Mouse (Mus musculus): Measurements from ENCODE around the gene Fah. TPM values are rescaled to one million over a fixed set of nuclear protein-coding genes. Genes with fewer than 3 reads are reported as not detected.

The Fah gene
- total RNA-seq, 1 experiment, result 10.3 TPM

DNA sequence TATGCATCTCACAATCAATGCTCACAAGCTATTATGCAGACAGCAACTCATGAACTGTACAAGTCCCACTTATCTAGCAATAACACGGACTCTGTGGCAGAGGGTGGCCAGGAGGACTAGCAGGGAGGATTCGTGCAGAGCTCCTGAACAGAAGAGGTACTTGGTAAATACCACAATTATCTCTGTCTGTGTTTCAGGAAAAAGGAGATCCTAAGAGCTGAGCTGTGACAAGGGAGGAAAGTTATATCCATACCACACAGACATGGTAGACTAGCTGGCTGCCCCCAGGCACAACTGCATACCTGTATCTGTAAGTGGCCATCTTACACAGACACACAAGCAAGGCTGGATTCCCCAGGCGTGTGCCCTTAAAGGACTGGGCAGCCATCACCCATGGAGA lies 5.2 kb downstream of the Fah start:
- no peak overlapping the region for H3K27ac ChIP-seq (ENCODE audit: insufficient read depth, low read depth, low read length, poor library complexity, severe bottlenecking)
- no peaks in the 10 kb centered on the region for H3K9me3 ChIP-seq (ENCODE audit: control insufficient read depth, insufficient read depth, low read depth, low read length)
- in situ Hi-C loops (cut with MboI; ENCODE audit: low sequenced_read_pairs in 2 of 2, unreplicated experiment in 2 of 2), result no loop called here
- no peak overlapping the region for H3K9ac ChIP-seq (ENCODE audit: insufficient read depth, low read depth, low read length, poor library complexity, severe bottlenecking)
- TF ChIP-seq ZC3H11A (IDR thresholded peaks at IDR 0.05; ENCODE audit: borderline replicate concordance, low read depth, low read length) (no peak), HCFC1 (IDR thresholded peaks at IDR 0.05; ENCODE audit: borderline replicate concordance, insufficient read depth, low read length) (no peak), ZNF384 (IDR thresholded peaks at IDR 0.05; ENCODE audit: low read depth, low read length) (no peak), MAFK (IDR thresholded peaks at IDR 0.05; ENCODE audit: insufficient read depth, low read depth, low read length) (no peak), CHD2 (IDR thresholded peaks at IDR 0.05; ENCODE audit: low read depth, low read length) (no peak)
- no peak for DNase-seq (ENCODE audit: low read depth, low spot score)
- H3K4me3 ChIP-seq (ENCODE audit: insufficient read depth in 1 of 2, low read depth in 1 of 2, low read length in 2 of 2, poor library complexity in 1 of 2, severe bottlenecking in 1 of 2), result no peak overlapping the region
- peaks cover 1% of the 10 kb centered on the region; the same call in 1 of the 2 replicates for H3K36me3 ChIP-seq (ENCODE audit: control insufficient read depth, insufficient read depth, low read length, poor library complexity, severe bottlenecking)
- H3K4me1 ChIP-seq (ENCODE audit: control insufficient read depth in 2 of 2, insufficient read depth in 2 of 2, low read length in 2 of 2, poor library complexity in 1 of 2), result peaks cover 0 to 2% of the 10 kb centered on the region in 2 experiments; a peak in 1 of 4 replicates

DNA sequence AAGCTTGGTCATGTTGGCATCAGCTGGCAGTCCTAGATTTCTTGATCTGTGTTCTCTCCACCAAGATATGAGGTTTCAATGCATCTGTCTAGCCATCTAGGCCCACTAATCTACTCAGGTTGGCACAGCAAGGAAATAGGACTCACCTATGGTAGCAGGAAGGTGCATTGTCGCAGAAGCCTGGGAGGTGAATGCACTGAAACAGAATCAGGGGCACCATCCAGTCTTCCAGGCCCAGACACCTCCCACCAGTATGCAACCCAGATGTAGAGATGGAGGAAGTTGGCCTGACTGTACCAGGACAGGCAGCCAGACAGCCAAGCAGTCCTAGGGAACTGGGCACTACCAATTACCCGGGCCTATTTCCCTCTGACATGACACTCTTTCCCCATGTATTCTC lies 5.9 kb downstream of the Fah start:
- Histone ChIP-seq H3K36me3 (ENCODE audit: control insufficient read depth, insufficient read depth, low read length, poor library complexity, severe bottlenecking) (peaks cover 1% of the 10 kb centered on the region; the same call in 1 of the 2 replicates), H3K9me3 (ENCODE audit: control insufficient read depth, insufficient read depth, low read depth, low read length) (no peaks in the 10 kb centered on the region), H3K9ac (ENCODE audit: insufficient read depth, low read depth, low read length, poor library complexity, severe bottlenecking) (no peak overlapping the region), H3K4me3 (ENCODE audit: insufficient read depth in 1 of 2, low read depth in 1 of 2, low read length in 2 of 2, poor library complexity in 1 of 2, severe bottlenecking in 1 of 2) (no peak overlapping the region), H3K27ac (ENCODE audit: insufficient read depth, low read depth, low read length, poor library complexity, severe bottlenecking) (no peak overlapping the region), H3K4me1 (ENCODE audit: control insufficient read depth in 2 of 2, insufficient read depth in 2 of 2, low read length in 2 of 2, poor library complexity in 1 of 2) (peaks cover 0 to 2% of the 10 kb centered on the region in 2 experiments; a peak in 1 of 4 replicates)
- TF ChIP-seq ZNF384 (IDR thresholded peaks at IDR 0.05; ENCODE audit: low read depth, low read length) (no peak), MAFK (IDR thresholded peaks at IDR 0.05; ENCODE audit: insufficient read depth, low read depth, low read length) (no peak), ZC3H11A (IDR thresholded peaks at IDR 0.05; ENCODE audit: borderline replicate concordance, low read depth, low read length) (no peak), HCFC1 (IDR thresholded peaks at IDR 0.05; ENCODE audit: borderline replicate concordance, insufficient read depth, low read length) (no peak), CHD2 (IDR thresholded peaks at IDR 0.05; ENCODE audit: low read depth, low read length) (no peak)
- no peak for DNase-seq (ENCODE audit: low read depth, low spot score)
- in situ Hi-C loops (cut with MboI; ENCODE audit: low sequenced_read_pairs in 2 of 2, unreplicated experiment in 2 of 2), result no loop called here

- H3K27ac ChIP-seq (ENCODE audit: insufficient read depth, low read depth, low read length, poor library complexity, severe bottlenecking), result no peak overlapping the region
Observed at GRCm38 (mm10) chr7:84596633-84597032, 9.9 kb downstream of the Fah start.

DNA sequence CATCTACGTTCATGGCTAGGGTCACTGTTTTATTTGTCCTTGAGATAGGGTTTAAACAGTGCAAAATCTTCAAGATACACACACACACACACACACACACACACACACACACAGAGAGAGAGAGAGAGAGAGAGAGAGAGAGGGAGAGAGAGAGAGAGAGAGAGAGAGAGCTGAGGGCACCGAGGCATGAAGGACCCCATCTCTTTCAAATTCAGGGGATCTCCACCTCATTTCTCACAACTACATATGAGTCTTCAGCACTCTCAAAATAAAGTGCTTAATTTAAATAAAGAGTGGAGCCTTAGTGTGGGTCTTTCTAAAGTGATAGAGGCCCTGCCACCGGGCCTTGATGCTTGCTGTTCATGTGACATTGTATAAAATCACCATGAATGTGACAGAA lies 10.5 kb downstream of the Fah start:
- no peak for DNase-seq (ENCODE audit: low read depth, low spot score)
- Histone ChIP-seq H3K9ac (ENCODE audit: insufficient read depth, low read depth, low read length, poor library complexity, severe bottlenecking) (no peak overlapping the region), H3K4me3 (ENCODE audit: insufficient read depth in 1 of 2, low read depth in 1 of 2, low read length in 2 of 2, poor library complexity in 1 of 2, severe bottlenecking in 1 of 2) (no peak overlapping the region), H3K36me3 (ENCODE audit: control insufficient read depth, insufficient read depth, low read length, poor library complexity, severe bottlenecking) (peaks cover 4% of the 10 kb centered on the region; the same call in 1 of the 2 replicates), H3K9me3 (ENCODE audit: control insufficient read depth, insufficient read depth, low read depth, low read length) (no peaks in the 10 kb centered on the region), H3K4me1 (ENCODE audit: control insufficient read depth in 2 of 2, insufficient read depth in 2 of 2, low read length in 2 of 2, poor library complexity in 1 of 2) (no peaks in the 10 kb centered on the region), H3K27ac (ENCODE audit: insufficient read depth, low read depth, low read length, poor library complexity, severe bottlenecking) (no peak overlapping the region)
- in situ Hi-C loops (cut with MboI; ENCODE audit: low sequenced_read_pairs in 2 of 2, unreplicated experiment in 2 of 2), result no loop called here
- TF ChIP-seq CHD2 (IDR thresholded peaks at IDR 0.05; ENCODE audit: low read depth, low read length) (no peak), ZNF384 (IDR thresholded peaks at IDR 0.05; ENCODE audit: low read depth, low read length) (no peak), ZC3H11A (IDR thresholded peaks at IDR 0.05; ENCODE audit: borderline replicate concordance, low read depth, low read length) (no peak), HCFC1 (IDR thresholded peaks at IDR 0.05; ENCODE audit: borderline replicate concordance, insufficient read depth, low read length) (no peak), MAFK (IDR thresholded peaks at IDR 0.05; ENCODE audit: insufficient read depth, low read depth, low read length) (no peak)

More at GRCm38 (mm10) chr7:84596633-84597032, 9.9 kb downstream of the Fah start:
- Histone ChIP-seq H3K4me3 (ENCODE audit: insufficient read depth in 1 of 2, low read depth in 1 of 2, low read length in 2 of 2, poor library complexity in 1 of 2, severe bottlenecking in 1 of 2) (no peak overlapping the region), H3K36me3 (ENCODE audit: control insufficient read depth, insufficient read depth, low read length, poor library complexity, severe bottlenecking) (peaks cover 4% of the 10 kb centered on the region; the same call in 1 of the 2 replicates), H3K4me1 (ENCODE audit: control insufficient read depth in 2 of 2, insufficient read depth in 2 of 2, low read length in 2 of 2, poor library complexity in 1 of 2) (no peaks in the 10 kb centered on the region), H3K9ac (ENCODE audit: insufficient read depth, low read depth, low read length, poor library complexity, severe bottlenecking) (no peak overlapping the region), H3K9me3 (ENCODE audit: control insufficient read depth, insufficient read depth, low read depth, low read length) (no peaks in the 10 kb centered on the region)
- no peak for TF ChIP-seq HCFC1 (IDR thresholded peaks at IDR 0.05; ENCODE audit: borderline replicate concordance, insufficient read depth, low read length)
- no peak for TF ChIP-seq ZNF384 (IDR thresholded peaks at IDR 0.05; ENCODE audit: low read depth, low read length)
- no peak for TF ChIP-seq ZC3H11A (IDR thresholded peaks at IDR 0.05; ENCODE audit: borderline replicate concordance, low read depth, low read length)
- no peak for TF ChIP-seq CHD2 (IDR thresholded peaks at IDR 0.05; ENCODE audit: low read depth, low read length)
- no peak for TF ChIP-seq MAFK (IDR thresholded peaks at IDR 0.05; ENCODE audit: insufficient read depth, low read depth, low read length)
- in situ Hi-C loops (cut with MboI; ENCODE audit: low sequenced_read_pairs in 2 of 2, unreplicated experiment in 2 of 2), result no loop called here
- DNase-seq (ENCODE audit: low read depth, low spot score), result no peak
